Mouse (Mus musculus): ENCODE data around the gene Epha8. TPM values are rescaled to one million over a fixed set of nuclear protein-coding genes. Genes with fewer than 3 reads are reported as not detected.

Gene Epha8
- polyA plus RNA-seq, 1 experiment from 2014 or later = 0.45 TPM

DNA sequence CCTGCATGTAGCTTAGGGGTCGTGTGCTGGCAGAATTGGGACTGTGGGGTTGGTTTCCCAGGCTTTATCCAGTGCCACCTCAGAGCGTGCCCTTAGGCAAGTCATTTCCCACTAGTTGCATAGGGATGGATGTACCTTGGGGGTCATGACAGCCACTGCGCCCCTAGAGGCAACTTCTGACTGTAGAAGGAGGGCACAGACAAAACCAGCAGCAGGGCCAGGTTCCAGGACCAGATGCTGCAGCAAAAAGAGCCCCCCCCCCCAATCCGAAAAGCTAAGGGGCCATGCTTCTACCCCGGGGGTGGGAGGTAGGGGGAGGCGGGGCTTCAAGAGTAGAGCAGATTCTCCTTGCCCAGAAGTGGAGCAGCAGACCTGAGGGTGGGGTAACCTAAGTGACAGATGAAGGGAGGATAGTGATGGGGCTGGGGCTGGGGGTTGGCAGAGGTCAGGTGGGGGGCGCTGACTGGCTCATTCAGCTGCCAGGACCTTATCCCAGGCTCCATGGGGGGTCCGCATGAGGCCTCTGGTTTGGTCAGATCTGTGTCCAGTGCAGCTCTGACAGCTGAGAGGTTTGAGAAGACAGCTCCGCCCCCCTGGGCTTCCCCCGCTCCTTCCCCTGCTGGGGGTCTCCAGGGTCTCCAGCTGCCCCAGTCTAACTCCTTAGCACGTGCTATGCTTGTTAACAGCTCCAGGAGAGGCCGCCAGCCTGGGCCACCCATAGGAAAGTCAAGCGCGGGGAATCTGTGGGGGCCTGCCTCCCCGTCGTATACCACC is 13.1 kb upstream of the Epha8 start:
- H3K27me3 ChIP-seq (ENCODE audit: insufficient read depth, poor library complexity, severe bottlenecking) = peaks cover 100% of the 10 kb centered on the region

DNA sequence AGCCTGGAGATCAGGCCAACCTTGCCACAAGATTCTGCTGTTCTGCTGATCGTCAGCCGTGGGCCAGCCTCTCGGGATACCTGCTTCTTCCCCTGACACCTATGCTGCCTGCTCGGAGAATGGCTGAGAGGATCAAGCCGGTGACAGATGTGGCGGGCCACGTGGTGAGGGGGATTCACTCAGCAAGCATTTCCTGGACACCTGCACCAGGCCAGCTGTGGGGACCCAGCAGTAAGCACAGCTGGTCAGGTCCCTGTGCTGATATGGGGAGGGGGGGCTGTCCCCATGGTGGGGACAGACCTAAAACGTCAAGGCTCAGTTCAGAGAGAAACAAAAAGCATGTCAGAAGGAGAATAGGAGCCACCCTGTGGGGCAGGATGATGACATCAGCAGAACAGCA is 12.5 kb upstream of the Epha8 start:
- WGBS = 36% methylated on average over 8 of the region's 8 CpGs
- peaks cover 20% of the 10 kb centered on the region for H3K4me1 ChIP-seq
- no peaks in the 10 kb centered on the region for H3K9me3 ChIP-seq

More for the DNA sequence above, 13.1 kb upstream of the Epha8 start:
- no peaks in the 10 kb centered on the region for H3K9me3 ChIP-seq
- H3K4me3 ChIP-seq = no peak overlapping the region
- WGBS = 23% methylated on average over 16 of the region's 16 CpGs
- no peak overlapping the region for H3K27ac ChIP-seq
- DNase-seq (ENCODE audit: low spot score) = no peak
- peaks cover 20% of the 10 kb centered on the region for H3K4me1 ChIP-seq
- no peaks in the 10 kb centered on the region for H3K36me3 ChIP-seq

DNA sequence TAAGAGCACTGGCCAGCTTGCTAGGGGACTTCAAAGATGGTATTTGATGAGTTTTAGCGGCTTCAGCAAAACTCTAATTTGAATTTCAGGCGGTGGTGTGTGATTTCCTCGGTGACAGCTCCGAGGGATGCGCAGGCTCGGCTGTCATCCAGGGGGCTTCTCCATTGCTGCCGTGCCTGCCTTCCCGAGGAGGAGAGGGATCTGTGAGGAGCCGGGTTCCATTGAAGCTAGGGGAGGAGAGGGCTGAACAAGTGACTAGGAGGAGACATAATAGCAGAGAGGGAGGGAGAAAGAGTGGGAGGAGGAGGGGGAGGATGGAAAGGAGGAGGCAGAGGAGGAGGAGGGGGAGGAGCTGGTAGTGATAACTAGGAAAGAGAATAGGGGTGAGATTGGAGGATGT is 10.9 kb upstream of the Epha8 start:
- H3K4me1 ChIP-seq = peaks cover 26% of the 10 kb centered on the region
- 35% methylated on average over 9 of the region's 9 CpGs for WGBS
- peaks cover 100% of the 10 kb centered on the region for H3K27me3 ChIP-seq (ENCODE audit: insufficient read depth, poor library complexity, severe bottlenecking)
- no peak for DNase-seq (ENCODE audit: low spot score)
- H3K4me3 ChIP-seq = no peak overlapping the region
- H3K27ac ChIP-seq = no peak overlapping the region
- H3K9me3 ChIP-seq = no peaks in the 10 kb centered on the region
- H3K36me3 ChIP-seq = no peaks in the 10 kb centered on the region

More for the DNA sequence above, 12.5 kb upstream of the Epha8 start:
- DNase-seq (ENCODE audit: low spot score) = no peak
- no peak overlapping the region for H3K27ac ChIP-seq
- peaks cover 100% of the 10 kb centered on the region for H3K27me3 ChIP-seq (ENCODE audit: insufficient read depth, poor library complexity, severe bottlenecking)
- no peak overlapping the region for H3K4me3 ChIP-seq
- no peaks in the 10 kb centered on the region for H3K36me3 ChIP-seq

DNA sequence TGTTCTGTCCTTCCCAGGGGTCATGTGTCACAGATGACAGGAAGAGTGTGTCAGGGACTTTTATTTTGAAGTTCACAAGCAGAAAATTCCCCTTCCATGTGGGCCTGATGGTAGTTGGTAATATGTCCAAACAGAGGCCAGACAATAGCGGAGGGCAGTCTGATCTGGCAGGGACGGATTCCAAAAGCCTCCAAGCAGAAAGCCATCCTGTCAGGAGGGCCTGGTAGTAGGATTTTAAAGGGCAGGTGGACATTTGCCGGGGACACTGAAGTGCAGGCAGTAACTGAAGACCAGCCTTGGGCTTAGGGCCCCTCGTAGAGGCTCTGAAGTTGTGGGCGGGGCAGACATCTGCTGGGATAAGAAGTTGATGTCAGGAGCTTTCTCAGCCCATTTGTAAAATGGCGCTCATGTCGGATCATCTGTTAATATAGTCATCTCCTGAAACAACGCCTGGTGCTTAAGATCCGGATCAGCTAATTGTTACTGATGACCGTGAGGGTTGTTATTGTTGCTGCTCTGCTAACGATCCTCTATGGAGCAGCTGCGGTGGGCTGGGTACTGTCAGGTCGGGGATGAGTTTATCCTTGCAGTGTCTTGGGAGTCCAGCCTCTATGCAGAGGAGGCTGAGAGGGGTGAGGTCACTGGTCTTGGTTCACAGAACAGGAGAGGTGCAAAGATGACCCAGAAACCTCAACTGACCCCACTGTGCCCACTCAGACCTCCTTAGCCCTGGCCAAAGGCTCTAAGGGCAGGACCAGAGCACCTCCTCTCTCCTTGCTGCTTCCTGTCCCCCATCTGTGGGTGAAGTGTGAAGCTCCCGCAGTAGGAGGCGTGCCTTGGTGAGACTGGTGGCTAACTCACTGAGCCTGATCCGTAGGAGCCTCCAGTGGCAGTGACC is 10.1 kb upstream of the Epha8 start:
- Histone ChIP-seq H3K4me1 (peaks cover 34% of the 10 kb centered on the region), H3K9me3 (no peaks in the 10 kb centered on the region), H3K4me3 (no peak overlapping the region), H3K27ac (no peak overlapping the region), H3K36me3 (no peaks in the 10 kb centered on the region), H3K27me3 (ENCODE audit: insufficient read depth, poor library complexity, severe bottlenecking) (peaks cover 100% of the 10 kb centered on the region)
- WGBS = 41% methylated on average over 16 of the region's 16 CpGs
- no peak for DNase-seq (ENCODE audit: low spot score)

DNA sequence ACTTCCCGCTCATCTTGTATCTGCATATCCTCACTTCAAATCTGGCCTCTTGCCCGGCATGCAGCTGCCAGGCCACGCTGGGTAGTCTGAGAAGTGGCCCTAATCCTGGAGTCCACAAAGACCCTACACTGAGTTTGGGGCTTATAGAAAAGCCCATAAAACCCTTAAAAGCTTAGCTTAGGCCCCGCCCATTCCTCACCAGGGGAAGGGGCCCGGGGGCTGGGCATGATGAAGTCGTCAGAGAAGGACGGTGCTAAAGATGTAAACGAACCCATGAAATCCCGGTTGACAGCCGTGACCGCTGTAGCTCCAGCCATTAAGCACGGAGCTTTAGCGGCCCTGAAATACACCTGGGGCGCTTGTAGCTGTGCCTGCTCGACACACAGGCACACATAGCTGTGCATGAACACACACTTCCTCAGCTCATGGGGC is 8.4 kb upstream of the Epha8 start:
- 29% methylated on average over 15 of the region's 15 CpGs for WGBS
- peaks cover 43% of the 10 kb centered on the region for H3K4me1 ChIP-seq
- H3K9me3 ChIP-seq = no peaks in the 10 kb centered on the region
- no peaks in the 10 kb centered on the region for H3K36me3 ChIP-seq
- H3K4me3 ChIP-seq = no peak overlapping the region
- H3K27me3 ChIP-seq (ENCODE audit: insufficient read depth, poor library complexity, severe bottlenecking) = peaks cover 100% of the 10 kb centered on the region
- no peak for DNase-seq (ENCODE audit: low spot score)
- H3K27ac ChIP-seq = no peak overlapping the region

DNA sequence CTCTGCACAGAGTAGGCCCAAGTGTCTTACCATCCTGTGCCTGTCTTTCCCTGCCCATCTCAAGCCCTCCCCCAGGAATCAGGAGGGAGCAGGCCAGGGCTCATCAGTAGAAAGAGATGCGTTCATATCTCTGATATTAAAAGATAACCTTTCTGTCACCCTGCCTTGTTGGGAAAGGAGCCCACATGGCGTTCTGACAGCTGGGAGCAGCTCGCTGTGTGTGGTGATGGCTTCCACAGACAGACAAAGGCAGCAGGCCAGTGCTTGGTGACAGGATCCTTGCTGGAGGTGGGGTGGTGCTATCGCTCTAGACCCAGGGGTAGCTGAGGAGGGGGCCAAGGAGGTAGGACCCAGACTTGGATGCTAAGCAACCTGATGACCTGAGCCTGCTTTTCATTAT is 5.8 kb upstream of the Epha8 start:
- Histone ChIP-seq H3K36me3 (no peaks in the 10 kb centered on the region), H3K4me3 (no peak overlapping the region), H3K4me1 (peaks cover 39% of the 10 kb centered on the region), H3K27me3 (ENCODE audit: insufficient read depth, poor library complexity, severe bottlenecking) (peaks cover 100% of the 10 kb centered on the region), H3K27ac (no peak overlapping the region), H3K9me3 (no peaks in the 10 kb centered on the region)
- WGBS = 51% methylated on average over 4 of the region's 4 CpGs
- no peak for DNase-seq (ENCODE audit: low spot score)

DNA sequence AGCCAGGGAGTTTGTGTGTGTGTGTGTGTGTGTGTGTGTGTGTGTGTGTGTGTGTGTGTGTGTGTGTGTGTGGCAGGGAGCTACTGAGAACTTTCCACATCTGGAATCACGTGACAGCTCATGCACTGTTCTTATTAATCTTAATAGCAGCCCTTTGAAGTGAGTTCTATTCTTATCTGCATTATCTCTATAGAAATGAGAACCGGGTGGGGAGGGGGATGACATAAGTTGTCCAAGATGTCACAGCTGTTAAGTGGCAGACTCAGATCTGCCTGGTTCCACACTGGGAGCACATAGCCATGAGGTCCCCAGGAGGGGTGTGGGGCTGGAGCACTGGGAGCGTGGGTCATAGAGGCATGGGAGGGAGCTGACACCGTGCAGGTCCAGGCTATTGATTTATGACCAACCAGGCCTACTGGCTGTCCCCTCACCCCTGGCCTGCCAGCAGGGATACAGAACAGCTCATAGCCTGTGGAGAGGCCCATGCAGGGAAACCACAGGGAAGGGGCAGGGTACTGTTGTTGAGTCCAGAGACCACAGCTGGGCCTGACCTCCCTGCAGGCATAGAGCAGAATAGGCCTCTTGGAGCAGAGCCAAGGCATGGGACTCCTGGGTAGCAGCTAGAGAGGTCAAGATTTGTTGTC is 5.1 kb upstream of the Epha8 start:
- H3K9me3 ChIP-seq = no peaks in the 10 kb centered on the region
- H3K36me3 ChIP-seq = no peaks in the 10 kb centered on the region
- H3K27ac ChIP-seq = no peak overlapping the region
- H3K4me3 ChIP-seq = no peak overlapping the region
- WGBS = 42% methylated on average over 4 of the region's 4 CpGs
- DNase-seq (ENCODE audit: low spot score) = no peak
- H3K4me1 ChIP-seq = peaks cover 38% of the 10 kb centered on the region
- H3K27me3 ChIP-seq (ENCODE audit: insufficient read depth, poor library complexity, severe bottlenecking) = peaks cover 100% of the 10 kb centered on the region

DNA sequence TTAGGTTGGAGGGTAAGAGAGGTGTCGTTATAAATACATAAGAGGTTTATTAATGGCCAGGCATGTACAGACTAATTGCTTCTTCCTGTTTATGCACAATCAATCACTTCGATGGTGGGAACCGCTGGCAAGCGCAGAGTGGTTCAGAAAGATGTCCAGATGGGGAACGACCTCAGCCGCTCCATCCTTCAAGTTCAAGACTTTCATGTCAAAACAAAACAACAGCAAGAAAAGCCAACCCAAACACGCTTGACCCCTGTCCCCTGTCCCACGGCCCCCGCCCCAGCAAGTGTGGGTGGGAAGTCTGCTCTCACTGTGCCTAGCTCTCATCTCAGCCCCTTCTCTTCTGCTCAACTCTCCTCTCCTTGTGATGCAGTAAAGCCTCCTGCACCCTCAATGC is 4.0 kb upstream of the Epha8 start:
- H3K36me3 ChIP-seq = no peaks in the 10 kb centered on the region
- H3K9me3 ChIP-seq = no peaks in the 10 kb centered on the region
- peaks cover 39% of the 10 kb centered on the region for H3K4me1 ChIP-seq
- WGBS = 71% methylated on average over 9 of the region's 9 CpGs
- peaks cover 100% of the 10 kb centered on the region for H3K27me3 ChIP-seq (ENCODE audit: insufficient read depth, poor library complexity, severe bottlenecking)
- DNase-seq (ENCODE audit: low spot score) = no peak
- H3K27ac ChIP-seq = no peak overlapping the region
- no peak overlapping the region for H3K4me3 ChIP-seq

DNA sequence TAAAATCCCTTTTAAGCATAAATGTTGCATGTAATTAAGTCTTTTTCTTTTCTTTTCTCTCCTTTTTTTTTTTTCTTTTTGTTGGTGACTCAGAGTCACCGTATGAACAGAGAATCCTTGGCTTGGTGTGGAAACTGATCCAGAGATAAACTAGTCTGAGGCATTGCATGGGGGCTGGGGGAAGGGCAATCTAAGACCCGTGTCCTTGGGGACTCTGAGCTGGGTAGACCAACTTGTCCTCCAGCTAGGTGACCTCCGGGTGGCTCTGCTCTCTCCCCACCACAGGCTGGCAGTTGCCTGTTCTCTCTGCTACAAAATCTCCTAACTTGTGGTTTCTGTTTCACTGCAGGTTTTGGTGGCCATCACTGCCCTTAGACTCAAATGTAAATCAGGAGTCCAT is 3.5 kb upstream of the Epha8 start:
- Histone ChIP-seq H3K36me3 (no peaks in the 10 kb centered on the region), H3K27me3 (ENCODE audit: insufficient read depth, poor library complexity, severe bottlenecking) (peaks cover 100% of the 10 kb centered on the region), H3K27ac (no peak overlapping the region), H3K9me3 (no peaks in the 10 kb centered on the region), H3K4me3 (no peak overlapping the region), H3K4me1 (peaks cover 35% of the 10 kb centered on the region)
- 49% methylated on average over 3 of the region's 3 CpGs for WGBS
- no peak for DNase-seq (ENCODE audit: low spot score)

DNA sequence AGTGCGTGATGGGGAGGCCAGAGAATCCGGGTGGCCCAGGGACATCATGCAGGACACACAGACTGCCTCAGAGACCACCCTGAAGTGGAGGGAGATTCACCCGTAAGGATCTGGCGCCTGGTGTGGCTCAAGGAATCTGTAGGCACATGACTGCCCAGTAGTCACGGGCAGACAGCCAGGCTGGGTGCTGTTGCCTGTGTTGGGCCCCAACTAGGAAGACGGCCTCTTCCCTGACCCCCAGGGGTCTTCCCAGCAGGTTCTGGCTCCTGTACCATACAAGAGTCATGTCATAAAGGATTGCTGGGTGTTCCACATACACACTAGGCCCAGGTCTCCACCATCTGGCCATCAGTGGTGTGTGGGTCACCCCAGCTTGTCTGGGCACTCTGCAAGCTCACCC is 2.1 kb downstream of the Epha8 start:
- H3K27me3 ChIP-seq (ENCODE audit: insufficient read depth, poor library complexity, severe bottlenecking) = peaks cover 100% of the 10 kb centered on the region
- no peaks in the 10 kb centered on the region for H3K36me3 ChIP-seq
- no peak for DNase-seq (ENCODE audit: low spot score)
- H3K9me3 ChIP-seq = no peaks in the 10 kb centered on the region
- WGBS = 80% methylated on average over 6 of the region's 6 CpGs
- H3K4me3 ChIP-seq = no peak overlapping the region
- H3K27ac ChIP-seq = no peak overlapping the region
- peaks cover 13% of the 10 kb centered on the region; the same call in 1 of the 2 replicates for H3K4me1 ChIP-seq

DNA sequence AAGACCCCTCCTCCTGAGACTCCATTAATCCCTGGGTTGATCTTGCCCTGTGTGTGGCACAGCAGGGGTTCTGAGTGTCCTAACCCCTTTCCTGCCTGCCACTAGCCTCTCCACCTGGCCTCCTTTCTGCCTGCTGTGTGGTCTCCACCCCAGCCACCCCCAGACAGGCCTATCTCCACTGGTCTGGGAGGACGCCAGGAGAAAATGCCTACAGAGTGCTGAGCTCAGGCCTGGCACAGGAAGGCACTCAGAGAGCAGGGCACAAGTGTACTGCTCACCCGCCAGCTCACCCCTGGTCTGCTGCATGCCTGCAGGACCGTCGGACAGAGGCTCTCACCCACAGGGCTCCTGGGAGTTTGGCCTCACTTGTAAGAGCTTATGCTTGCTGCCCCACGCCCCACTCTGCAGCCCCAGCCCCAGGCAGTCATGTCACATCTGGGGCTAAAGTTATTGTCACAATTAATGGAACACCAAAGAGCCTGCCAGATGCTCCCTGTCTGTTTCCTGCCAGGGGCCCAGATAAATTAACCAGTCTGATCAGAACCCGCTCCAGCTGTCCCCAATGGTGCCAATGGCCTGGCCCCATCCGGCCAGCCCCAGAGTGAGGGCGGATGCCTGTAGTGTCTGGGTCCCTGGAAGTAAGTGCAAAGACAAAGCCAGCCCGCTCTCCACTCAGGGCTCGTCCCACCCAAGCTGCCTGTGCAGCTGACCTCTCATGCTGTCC is 7.2 kb downstream of the Epha8 start:
- no peak for DNase-seq (ENCODE audit: low spot score)
- Histone ChIP-seq H3K4me3 (no peak overlapping the region), H3K27ac (no peak overlapping the region), H3K9me3 (no peaks in the 10 kb centered on the region), H3K36me3 (no peaks in the 10 kb centered on the region), H3K27me3 (ENCODE audit: insufficient read depth, poor library complexity, severe bottlenecking) (peaks cover 100% of the 10 kb centered on the region), H3K4me1 (peaks cover 3% of the 10 kb centered on the region)
- 38% methylated on average over 10 of the region's 10 CpGs for WGBS

DNA sequence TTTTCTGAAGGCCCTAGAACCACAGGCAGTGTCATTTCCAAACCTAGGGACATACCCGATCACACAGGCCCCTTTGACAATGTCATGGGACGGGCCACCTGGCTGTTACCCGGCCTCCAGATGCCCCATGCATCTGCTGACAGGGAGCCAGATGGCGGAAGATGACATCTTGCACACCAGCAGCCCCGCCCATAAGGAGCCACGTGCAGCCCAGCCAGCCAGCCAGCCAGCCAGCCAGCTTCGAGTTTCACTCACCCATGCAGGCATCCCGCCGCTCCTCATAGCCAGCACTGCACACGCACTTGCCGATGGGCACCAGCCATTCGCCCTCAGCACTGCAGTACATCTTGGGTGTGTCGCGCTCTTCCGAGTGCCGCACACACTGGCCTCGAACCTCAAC is 11.2 kb downstream of the Epha8 start:
- H3K27me3 ChIP-seq (ENCODE audit: insufficient read depth, poor library complexity, severe bottlenecking) = peaks cover 100% of the 10 kb centered on the region
- no peaks in the 10 kb centered on the region for H3K9me3 ChIP-seq
- DNase-seq (ENCODE audit: low spot score) = no peak
- H3K27ac ChIP-seq = no peak overlapping the region
- H3K4me1 ChIP-seq = peaks cover 11% of the 10 kb centered on the region; the same call in 1 of the 2 replicates
- no peaks in the 10 kb centered on the region for H3K36me3 ChIP-seq
- H3K4me3 ChIP-seq = no peak overlapping the region
- WGBS = 62% methylated on average over 17 of the region's 17 CpGs
